ENCODE assay signal across 15 mouse cellular contexts in genomic region chr12:4004648-4005047, GRCm38 (mm10). TPM values are rescaled to one million over a fixed set of nuclear protein-coding genes. Genes with fewer than 3 reads are reported as not detected.
A peak's percentile ranks its signal among the peaks of the same experiment; 100 is the strongest.
DNase-seq lines count a peak whose midpoint lies in the region; ATAC-seq and TF ChIP-seq lines count a peak whose summit lies in the region.
"Had no signal": no experiment of that assay in that cellular context is flagged by ENCODE, and none has a peak within 500 bp of the region (broad histone marks: within the 10 kb centered on the region; RNA-seq: fewer than 3 reads in every experiment).

No protein-coding gene starts in this region.

- H3K4me3 ChIP-seq in hindbrain, embryonic 10.5 days = no peak overlapping the region
- no peak overlapping the region for H3K4me3 ChIP-seq in hindbrain, postnatal 0 days (ENCODE audit: low read length)
- no peak overlapping the region for H3K4me3 ChIP-seq in midbrain, embryonic 10.5 days
- H3K4me3 ChIP-seq in midbrain, postnatal 0 days (ENCODE audit: low read depth, low read length) = no peak overlapping the region
- H3K4me3 ChIP-seq: heart, embryonic 15.5 days; limb, embryonic 13.5 days had no signal

- H3K27ac ChIP-seq in hindbrain, embryonic 10.5 days = peak overlapping the region; percentile 62; the same call in 1 of the 2 replicates
- no peak overlapping the region; the same call in 1 of the 2 replicates for H3K27ac ChIP-seq in hindbrain, postnatal 0 days
- H3K27ac ChIP-seq in midbrain, embryonic 10.5 days (replicated peaks) = peak overlapping the region; percentile 65; the same call in 1 of the 2 replicates
- no peak overlapping the region for H3K27ac ChIP-seq in midbrain, postnatal 0 days (ENCODE audit: low read depth, low read length)
- H3K27ac ChIP-seq: limb, embryonic 13.5 days; macrophage had no signal

- peaks cover 50% of the 10 kb centered on the region for H3K4me1 ChIP-seq in hindbrain, embryonic 10.5 days (replicated peaks)
- H3K4me1 ChIP-seq in hindbrain, postnatal 0 days (ENCODE audit: insufficient read depth, low read length) = peaks cover 36% of the 10 kb centered on the region
- H3K4me1 ChIP-seq in midbrain, embryonic 10.5 days = peaks cover 50% of the 10 kb centered on the region
- peaks cover 9% of the 10 kb centered on the region for H3K4me1 ChIP-seq in midbrain, postnatal 0 days (ENCODE audit: insufficient read depth, low read length)

- no peaks in the 10 kb centered on the region for H3K9me3 ChIP-seq in hindbrain, embryonic 10.5 days
- no peaks in the 10 kb centered on the region for H3K9me3 ChIP-seq in hindbrain, postnatal 0 days (ENCODE audit: low read length)
- H3K9me3 ChIP-seq in midbrain, embryonic 10.5 days (replicated peaks) = no peaks in the 10 kb centered on the region
- H3K9me3 ChIP-seq in midbrain, postnatal 0 days (ENCODE audit: low read length) = no peaks in the 10 kb centered on the region
- H3K9me3 ChIP-seq: heart, embryonic 15.5 days; limb, embryonic 13.5 days had no signal

- H3K27me3 ChIP-seq in hindbrain, embryonic 10.5 days (ENCODE audit: insufficient read depth, poor library complexity, severe bottlenecking) = no peaks in the 10 kb centered on the region
- no peaks in the 10 kb centered on the region for H3K27me3 ChIP-seq in hindbrain, postnatal 0 days (ENCODE audit: insufficient read depth, low read length)
- no peaks in the 10 kb centered on the region for H3K27me3 ChIP-seq in midbrain, embryonic 10.5 days (ENCODE audit: low read depth, poor library complexity, severe bottlenecking)
- H3K27me3 ChIP-seq in midbrain, postnatal 0 days (ENCODE audit: insufficient read depth, low read length) = no peaks in the 10 kb centered on the region
- H3K27me3 ChIP-seq: heart, embryonic 15.5 days; limb, embryonic 13.5 days had no signal

- no peak for ATAC-seq in hindbrain, postnatal 0 days
- ATAC-seq in midbrain, postnatal 0 days (ENCODE audit: low FRiP score) = no peak
- ATAC-seq: inflammation-experienced regulatory T-cells, adult 6 months; midbrain, embryonic 16.5 days had no signal

- H3K4me2 ChIP-seq in hindbrain, postnatal 0 days (ENCODE audit: low read depth, low read length) = no peak overlapping the region
- H3K4me2 ChIP-seq in midbrain, postnatal 0 days (ENCODE audit: low read depth, low read length, poor library complexity, severe bottlenecking) = no peak overlapping the region
- H3K4me2 ChIP-seq: heart, embryonic 15.5 days; limb, embryonic 13.5 days had no signal

- TF ChIP-seq CTCF in hindbrain, postnatal 0 days (IDR thresholded peaks at IDR 0.05; ENCODE audit: low read depth) = no peak
- no peak for TF ChIP-seq CTCF in midbrain, postnatal 0 days (IDR thresholded peaks at IDR 0.05)

- H3K9ac ChIP-seq in hindbrain, postnatal 0 days (replicated peaks; ENCODE audit: low read length) = no peak overlapping the region
- H3K9ac ChIP-seq in midbrain, postnatal 0 days (replicated peaks; ENCODE audit: low read length, poor library complexity, severe bottlenecking) = no peak overlapping the region
- H3K9ac ChIP-seq: heart, embryonic 15.5 days; limb, embryonic 13.5 days had no signal

- peak; percentile 21 for DNase-seq in adrenal gland, adult 2 months
- no peak for DNase-seq in adrenal gland, adult (ENCODE audit: inconsistent age in 2 of 2, low spot score in 1 of 2)
- DNase-seq in hindbrain, embryonic 10.5 days (ENCODE audit: low spot score) = peak; percentile 33
- no peak for DNase-seq in hindbrain, postnatal 0 days (ENCODE audit: low spot score)
- peak; percentile 47 for DNase-seq in midbrain, embryonic 10.5 days (ENCODE audit: low spot score)
- no peak for DNase-seq in midbrain, postnatal 0 days (ENCODE audit: low spot score)
- DNase-seq in retina, embryonic 14.5 days (ENCODE audit: low spot score) = peak; percentile 70
- DNase-seq in cerebellum, adult 8-10 months = no peak
- DNase-seq: cerebellum, adult 11 months; layer of hippocampus, postnatal 36 days had no signal

- WGBS in hindbrain, embryonic 10.5 days = 20% methylated on average over 6 of the region's 6 CpGs
- 33% methylated on average over 6 of the region's 6 CpGs for WGBS in hindbrain, postnatal 0 days
- WGBS in midbrain, embryonic 10.5 days = 14% methylated on average over 6 of the region's 6 CpGs
- 18% methylated on average over 6 of the region's 6 CpGs for WGBS in midbrain, postnatal 0 days

- H3K36me3 ChIP-seq in hindbrain, embryonic 10.5 days = peaks cover 5% of the 10 kb centered on the region; the same call in 1 of the 2 replicates
- H3K36me3 ChIP-seq in hindbrain, postnatal 0 days (ENCODE audit: insufficient read depth, low read length) = no peaks in the 10 kb centered on the region
- 0 out of 2 replicates have a peak, but pooled peaks cover 5% of the 10 kb centered on the region for H3K36me3 ChIP-seq in midbrain, embryonic 10.5 days
- H3K36me3 ChIP-seq in midbrain, postnatal 0 days (ENCODE audit: insufficient read depth, low read length) = no peaks in the 10 kb centered on the region; the same call in 1 of the 2 replicates
- H3K36me3 ChIP-seq: heart, embryonic 15.5 days; limb, embryonic 13.5 days had no signal

RNA-seq across cellular contexts. Expression of gene Efr3b, which starts 34.1 kb away (rescaled TPM):
- total RNA-seq in adrenal gland, adult 2 months (2021) = 1 to 10 TPM; 1.9 to 3.1 TPM
- polyA plus RNA-seq in adrenal gland, adult 2 months (2012; rRNA removed) = 9.9 and 11.0 TPM in 2 replicates
- 10.6 and 16.5 TPM in 2 replicates for polyA plus RNA-seq in hindbrain, embryonic 10.5 days (2016; fragmentation: Nextera tagmentation; extraction: Ambion mirVana)
- 159 and 174 TPM in 2 replicates for total RNA-seq in hindbrain, postnatal 0 days (2014; rRNA removed)
- polyA plus RNA-seq in hindbrain, postnatal 0 days (2015; fragmentation: Nextera tagmentation; extraction: Ambion mirVana) = 26.1 and 29.0 TPM in 2 replicates
- 8.4 and 13.4 TPM in 2 replicates for polyA plus RNA-seq in midbrain, embryonic 10.5 days (2016; fragmentation: Nextera tagmentation; extraction: Ambion mirVana)
- 111 and 117 TPM in 2 replicates for total RNA-seq in midbrain, postnatal 0 days (2014; rRNA removed)
- 30.1 and 32.8 TPM in 2 replicates for polyA plus RNA-seq in midbrain, postnatal 0 days (2015; fragmentation: Nextera tagmentation; extraction: Ambion mirVana)

RNA-seq across cellular contexts. Expression of gene Pomc, which starts 49.9 kb away (rescaled TPM):
- 1 to 10 TPM in 1 of 2 experiments, under 1 TPM in 1; 0.49 to 1.4 TPM for total RNA-seq in adrenal gland, adult 2 months (2021)
- 0.27 and 0.44 TPM in 2 replicates for polyA plus RNA-seq in adrenal gland, adult 2 months (2012; rRNA removed)
- polyA plus RNA-seq in hindbrain, embryonic 10.5 days (2016; fragmentation: Nextera tagmentation; extraction: Ambion mirVana) = 6.6 and 7.2 TPM in 2 replicates
- total RNA-seq in hindbrain, postnatal 0 days (2014; rRNA removed) = 5.3 and 5.7 TPM in 2 replicates
- 3.5 and 4.2 TPM in 2 replicates for polyA plus RNA-seq in hindbrain, postnatal 0 days (2015; fragmentation: Nextera tagmentation; extraction: Ambion mirVana)
- polyA plus RNA-seq in midbrain, embryonic 10.5 days (2016; fragmentation: Nextera tagmentation; extraction: Ambion mirVana) = 7.8 and 8.2 TPM in 2 replicates
- 2.2 and 2.4 TPM in 2 replicates for total RNA-seq in midbrain, postnatal 0 days (2014; rRNA removed)
- 7.9 and 9.8 TPM in 2 replicates for polyA plus RNA-seq in midbrain, postnatal 0 days (2015; fragmentation: Nextera tagmentation; extraction: Ambion mirVana)

Comparison
In these comparisons a context has a peak if more than half of its experiments do, and no peak if none do; other contexts are left out.
1. DNase-seq: peak in adrenal gland, adult 2 months (single experiment), hindbrain, embryonic 10.5 days (single experiment), midbrain, embryonic 10.5 days (single experiment) and retina, embryonic 14.5 days (single experiment); none in adrenal gland, adult (0 of 2), hindbrain, postnatal 0 days (single experiment), midbrain, postnatal 0 days (single experiment) and cerebellum, adult 8-10 months (single experiment).
2. H3K27ac ChIP-seq: peak in hindbrain, embryonic 10.5 days (single experiment) and midbrain, embryonic 10.5 days (single experiment); none in hindbrain, postnatal 0 days (single experiment) and midbrain, postnatal 0 days (single experiment).